Mouse (Mus musculus): Measurements from ENCODE around the gene Nfil3. TPM values are rescaled to one million over a fixed set of nuclear protein-coding genes. Genes with fewer than 3 reads are reported as not detected.

Nfil3 gene
- total RNA-seq, 2 experiments from 2014 or later: 17.7 to 28.2 TPM

- no peak overlapping the region for H3K4me3 ChIP-seq
- no peak overlapping the region for H3K27ac ChIP-seq
- intact Hi-C loops (cut with DNase I): no loop called here
- TF ChIP-seq CTCF (IDR thresholded peaks at IDR 0.05): no peak
- DNase-seq (ENCODE audit: extremely low spot score in 1 of 2, low spot score in 2 of 2): no peak
These were observed 8.2 kb downstream of the Nfil3 start for GRCm38 (mm10) chr13:52972626-52973025.

GRCm38 (mm10) chr13:52970876-52971275, 10.0 kb downstream of the Nfil3 start:
- no peak for TF ChIP-seq CTCF (IDR thresholded peaks at IDR 0.05)
- DNase-seq (ENCODE audit: extremely low spot score in 1 of 2, low spot score in 2 of 2): no peak
- no peak overlapping the region for H3K4me3 ChIP-seq
- H3K27ac ChIP-seq: no peak overlapping the region
- intact Hi-C loops (cut with DNase I): no loop called here

GRCm38 (mm10) chr13:52962922-52963321, 18.0 kb downstream of the Nfil3 start:
- H3K4me3 ChIP-seq: no peak overlapping the region
- H3K27ac ChIP-seq: no peak overlapping the region
- no peak for TF ChIP-seq CTCF (IDR thresholded peaks at IDR 0.05)
- no peak for DNase-seq (ENCODE audit: extremely low spot score in 1 of 2, low spot score in 2 of 2)
- intact Hi-C loops (cut with DNase I): no loop called here

GRCm38 (mm10) chr13:52962361-52962760, 18.5 kb downstream of the Nfil3 start:
- DNase-seq (ENCODE audit: extremely low spot score in 1 of 2, low spot score in 2 of 2): no peak
- no peak overlapping the region for H3K27ac ChIP-seq
- TF ChIP-seq CTCF (IDR thresholded peaks at IDR 0.05): no peak
- H3K4me3 ChIP-seq: no peak overlapping the region
- intact Hi-C loops (cut with DNase I): no loop called here

DNA sequence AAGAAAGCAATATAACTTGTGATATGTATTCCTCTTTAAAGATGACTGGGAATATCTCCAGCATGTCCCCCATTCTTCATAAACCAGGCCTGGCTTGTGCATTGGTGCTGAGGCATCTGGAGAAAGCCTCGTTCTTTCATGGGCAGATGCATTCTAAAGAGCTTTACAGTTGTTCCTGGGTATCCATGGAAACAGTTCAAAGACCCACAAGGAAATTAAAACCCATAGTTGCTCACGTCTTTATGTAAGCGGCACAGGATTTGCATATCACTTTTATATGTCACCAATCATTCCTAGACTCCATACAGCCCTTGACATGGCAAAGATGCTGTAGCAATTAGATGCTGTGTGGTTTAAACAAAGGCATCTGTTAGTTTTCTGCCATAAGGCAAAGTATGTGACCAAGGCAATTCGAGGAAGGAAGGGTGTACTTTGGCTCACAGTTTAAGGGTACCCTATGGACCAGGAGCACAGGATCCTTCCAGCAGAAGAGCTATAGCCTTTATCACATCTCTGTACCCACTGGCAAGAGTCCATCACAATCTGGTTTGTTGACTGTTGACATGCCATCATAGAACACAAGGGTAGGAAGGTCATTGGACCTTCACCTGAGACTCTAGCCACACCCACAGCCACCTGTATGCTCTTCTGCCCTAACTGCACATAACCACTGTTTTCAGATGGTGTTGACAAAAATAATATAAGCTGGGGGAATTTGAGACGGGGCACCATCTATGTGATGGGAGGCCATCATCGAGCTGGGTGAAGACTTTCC, 26.9 kb downstream of the Nfil3 start:
- no peak for DNase-seq (ENCODE audit: extremely low spot score in 1 of 2, low spot score in 2 of 2)
- Histone ChIP-seq H3K27ac (no peak overlapping the region), H3K4me3 (no peak overlapping the region)
- intact Hi-C loops (cut with DNase I): no loop called here
- TF ChIP-seq CTCF (IDR thresholded peaks at IDR 0.05): no peak

GRCm38 (mm10) chr13:52949211-52949610, 31.7 kb downstream of the Nfil3 start:
- Histone ChIP-seq H3K27ac (no peak overlapping the region), H3K4me3 (no peak overlapping the region)
- DNase-seq (ENCODE audit: extremely low spot score in 1 of 2, low spot score in 2 of 2): no peak
- no peak for TF ChIP-seq CTCF (IDR thresholded peaks at IDR 0.05)
- intact Hi-C loops (cut with DNase I): no loop called here

DNA sequence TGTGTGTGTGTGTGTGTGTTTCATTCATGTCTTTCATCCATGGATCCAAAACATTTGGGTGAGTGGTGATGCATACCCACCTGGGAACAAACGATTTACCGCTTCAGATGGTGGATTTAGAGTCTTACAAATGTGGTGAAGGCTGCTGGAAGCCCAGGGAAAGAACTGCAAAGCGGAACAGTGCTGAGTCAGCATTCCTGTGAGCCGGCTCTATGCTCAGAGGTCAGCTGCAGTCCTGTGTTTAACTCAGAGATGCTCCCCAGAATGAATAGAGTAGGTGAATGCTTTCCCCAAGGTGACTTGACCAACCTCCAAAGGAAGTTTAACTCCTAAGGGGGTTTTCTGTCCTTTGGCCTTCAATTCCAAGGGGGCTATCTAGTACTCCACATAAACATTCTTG, 33.3 kb downstream of the Nfil3 start:
- no peak for TF ChIP-seq CTCF (IDR thresholded peaks at IDR 0.05)
- H3K27ac ChIP-seq: no peak overlapping the region
- no peak for DNase-seq (ENCODE audit: extremely low spot score in 1 of 2, low spot score in 2 of 2)
- intact Hi-C loops (cut with DNase I): no loop called here
- H3K4me3 ChIP-seq: no peak overlapping the region

DNA sequence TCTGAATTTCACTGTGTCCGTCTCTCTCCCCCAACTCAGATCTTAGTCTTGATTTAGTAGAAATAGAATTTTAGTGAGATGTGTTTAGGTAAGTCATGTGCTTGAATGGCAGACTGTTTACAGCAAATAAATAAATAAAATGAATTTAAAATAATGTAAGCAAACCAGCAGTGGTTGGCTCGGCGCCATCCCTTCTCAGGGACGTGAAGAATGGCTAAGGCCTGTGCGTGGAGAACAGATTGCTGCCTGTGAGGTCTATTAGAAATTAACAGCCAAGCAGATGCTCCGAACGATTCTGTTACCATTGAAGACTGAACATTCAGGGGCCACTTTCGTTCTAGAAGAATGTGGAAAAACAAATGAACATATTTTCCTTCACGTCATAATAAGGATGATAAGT, 35.1 kb downstream of the Nfil3 start:
- Histone ChIP-seq H3K4me3 (no peak overlapping the region), H3K27ac (no peak overlapping the region)
- TF ChIP-seq CTCF (IDR thresholded peaks at IDR 0.05): no peak
- intact Hi-C loops (cut with DNase I): no loop called here
- DNase-seq (ENCODE audit: extremely low spot score in 1 of 2, low spot score in 2 of 2): no peak

DNA sequence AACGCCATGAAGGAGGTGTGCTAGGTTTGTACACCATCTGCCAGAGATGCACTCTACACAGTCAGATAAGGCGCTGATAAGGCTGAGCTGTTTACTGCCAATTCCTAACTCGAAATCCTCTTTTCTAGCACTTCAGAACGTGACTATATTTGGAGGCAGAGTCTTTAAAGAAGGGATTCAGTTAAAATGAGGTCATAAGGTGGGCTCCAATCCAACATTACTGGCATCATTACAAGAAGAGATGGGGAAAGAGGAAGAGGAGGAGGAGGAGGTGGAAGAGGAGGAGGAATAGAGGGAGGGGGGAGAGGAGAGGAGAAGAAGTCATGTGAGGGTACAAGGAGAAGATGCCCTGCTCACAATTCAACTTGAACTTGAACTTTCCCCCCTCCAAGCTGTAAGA, 36.8 kb downstream of the Nfil3 start:
- Histone ChIP-seq H3K27ac (no peak overlapping the region), H3K4me3 (no peak overlapping the region)
- TF ChIP-seq CTCF (IDR thresholded peaks at IDR 0.05): no peak
- intact Hi-C loops (cut with DNase I): no loop called here
- DNase-seq (ENCODE audit: extremely low spot score in 1 of 2, low spot score in 2 of 2): no peak

- H3K27ac ChIP-seq: no peak overlapping the region
- TF ChIP-seq CTCF (IDR thresholded peaks at IDR 0.05): no peak
- DNase-seq (ENCODE audit: extremely low spot score in 1 of 2, low spot score in 2 of 2): no peak
- no peak overlapping the region for H3K4me3 ChIP-seq
- intact Hi-C loops (cut with DNase I): no loop called here
These were observed 37.9 kb downstream of the Nfil3 start for GRCm38 (mm10) chr13:52942876-52943388.

GRCm38 (mm10) chr13:52940956-52941355, 39.9 kb downstream of the Nfil3 start:
- intact Hi-C loops (cut with DNase I): no loop called here
- no peak for DNase-seq (ENCODE audit: extremely low spot score in 1 of 2, low spot score in 2 of 2)
- no peak overlapping the region for H3K4me3 ChIP-seq
- no peak overlapping the region for H3K27ac ChIP-seq
- no peak for TF ChIP-seq CTCF (IDR thresholded peaks at IDR 0.05)

DNA sequence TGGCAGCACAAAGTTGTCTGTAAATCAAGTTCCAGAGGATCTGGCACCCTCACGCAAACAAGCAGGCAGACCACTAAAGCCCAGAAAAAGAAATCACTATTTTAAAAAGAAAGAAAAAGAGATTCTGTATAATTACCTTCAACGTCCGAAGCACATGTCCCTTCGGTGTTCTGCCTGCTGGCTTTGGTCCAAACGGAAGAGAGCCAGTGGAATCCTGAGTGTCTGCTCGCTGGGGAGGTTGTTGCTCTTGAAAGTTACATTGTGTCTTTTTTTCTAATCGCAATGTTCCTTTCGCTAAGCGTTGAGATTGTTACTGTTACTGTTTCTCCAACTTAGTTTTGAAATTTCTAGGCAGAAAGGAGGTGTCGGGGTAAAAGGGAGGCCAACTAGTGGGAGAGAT, 50.3 kb downstream of the Nfil3 start:
- intact Hi-C loops (cut with DNase I): no loop called here

More for the DNA sequence above, 50.3 kb downstream of the Nfil3 start:
- TF ChIP-seq CTCF (IDR thresholded peaks at IDR 0.05): no peak
- no peak overlapping the region for H3K27ac ChIP-seq
- no peak overlapping the region for H3K4me3 ChIP-seq
- DNase-seq (ENCODE audit: extremely low spot score in 1 of 2, low spot score in 2 of 2): no peak

Measured in left cerebral cortex, adult 2 months (tissue).